Mouse (Mus musculus) thymus, adult 2 months (tissue): ENCODE data around the gene Cpne9. TPM values are rescaled to one million over a fixed set of nuclear protein-coding genes. Genes with fewer than 3 reads are reported as not detected.
A peak's percentile ranks its signal among the peaks of the same experiment; 100 is the strongest.

Experiments used
- DNase-seq: peaks from one replicate; pipeline ENCODE4 v3.0.0; 2021
- H3K27ac ChIP-seq: fragments of 200-500 bp; 2 replicates; pipeline ENCODE4 v1.5.1; 2012; ENCODE audit warnings: low read length, control low read depth; ENCODE audit not compliant: control insufficient read depth, insufficient read depth
- H3K27me3 ChIP-seq: fragments of 200-500 bp; 2 replicates; pipeline ENCODE4 v1.6.1; 2012; ENCODE audit warnings: mild to moderate bottlenecking, low read length, moderate library complexity, mixed read lengths; ENCODE audit not compliant: control insufficient read depth, insufficient read depth
- H3K36me3 ChIP-seq: fragments of 200-500 bp; 2 replicates; pipeline ENCODE4 v1.6.1; 2012; ENCODE audit warnings: mild to moderate bottlenecking, low read length, moderate library complexity; ENCODE audit not compliant: control insufficient read depth, insufficient read depth
- H3K4me1 ChIP-seq: fragments of 200-500 bp; replicated peaks from 2 replicates; pipeline ENCODE4 v1.6.1; 2012; ENCODE audit warnings: low read length; ENCODE audit not compliant: control insufficient read depth, insufficient read depth
- H3K4me3 ChIP-seq: fragments of 200-500 bp; 2 replicates; pipeline ENCODE4 v1.5.1; 2012; ENCODE audit warnings: mild to moderate bottlenecking, low read length, control low read depth, moderate library complexity; ENCODE audit not compliant: control insufficient read depth, insufficient read depth
- CTCF ChIP-seq: fragments of 200-500 bp; IDR thresholded peaks from 2 replicates; pipeline ENCODE4 v1.5.1; 2012; ENCODE audit warnings: mild to moderate bottlenecking, control low read depth, low read length, moderate library complexity, borderline replicate concordance; ENCODE audit not compliant: control insufficient read depth, poor library complexity, insufficient read depth; ENCODE audit errors: extremely low read depth
- POLR2A ChIP-seq: fragments of 200-500 bp; IDR thresholded peaks from 2 replicates; pipeline ENCODE4 v1.6.1; 2012; ENCODE audit warnings: mild to moderate bottlenecking, low read length, control low read depth, moderate library complexity; ENCODE audit not compliant: control insufficient read depth, poor library complexity, insufficient read depth; ENCODE audit errors: extremely low read depth
- WGBS: fragments of 180-500 bp; shearing (Covaris S2); methylation state at CpG from one replicate; pipeline ENCODE4 v1.1.7; 2018; 5-methylcytosine and 5-hydroxymethylcytosine counted together
- polyA plus RNA-seq: library from polyadenylated mRNA; depleted of rRNA; stranded (reverse); fragments of >200 nt; gene quantifications from 2 replicates; pipeline ENCODE4 v1.2.3, GENCODE M21; 2012; rRNA removed

The Cpne9 gene
- polyA plus RNA-seq, result 0.65 and 1.5 TPM in 2 replicates

DNA sequence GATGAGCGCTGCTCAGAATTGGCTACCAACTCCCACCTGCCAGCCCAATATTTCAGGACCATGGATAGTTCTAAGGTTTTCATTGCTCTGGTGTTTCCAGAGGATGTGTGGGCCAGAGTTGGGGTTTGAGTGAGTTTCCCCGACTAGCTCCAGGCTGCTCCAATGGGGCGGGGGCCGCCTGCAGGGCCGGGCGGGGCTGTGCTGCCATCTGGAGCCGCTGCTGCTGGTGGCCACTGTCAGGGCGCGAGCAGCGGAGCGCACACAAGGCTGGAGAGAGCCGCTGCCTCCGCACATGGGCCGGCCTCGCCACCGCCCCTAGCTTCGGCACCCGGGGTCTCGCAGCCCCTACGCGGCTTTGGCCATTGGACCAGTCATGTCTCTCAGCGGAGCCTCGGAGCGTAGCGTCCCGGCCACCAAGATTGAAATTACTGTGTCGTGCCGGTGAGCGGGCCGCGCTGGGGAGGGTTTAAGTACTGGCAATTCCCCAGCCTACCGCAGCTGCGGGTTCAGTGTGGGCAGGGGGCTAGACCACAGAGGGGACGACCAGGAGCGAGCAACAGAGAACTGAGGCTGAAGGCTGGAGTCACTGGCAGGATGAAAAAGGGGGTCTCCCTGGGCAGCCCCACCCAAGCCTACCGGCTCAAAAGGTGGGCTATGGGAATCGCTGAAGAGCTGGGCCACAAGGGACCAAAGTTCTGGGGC lies at the start of gene Cpne9:
Gene Cpne9 (plus strand): TSS at position 207 of the 702 bp plus-strand sequence.
- no peak within 1 kb of the TSS for H3K27ac ChIP-seq
- WGBS, result 11% methylated on average over 37 of the region's 37 CpGs

DNA sequence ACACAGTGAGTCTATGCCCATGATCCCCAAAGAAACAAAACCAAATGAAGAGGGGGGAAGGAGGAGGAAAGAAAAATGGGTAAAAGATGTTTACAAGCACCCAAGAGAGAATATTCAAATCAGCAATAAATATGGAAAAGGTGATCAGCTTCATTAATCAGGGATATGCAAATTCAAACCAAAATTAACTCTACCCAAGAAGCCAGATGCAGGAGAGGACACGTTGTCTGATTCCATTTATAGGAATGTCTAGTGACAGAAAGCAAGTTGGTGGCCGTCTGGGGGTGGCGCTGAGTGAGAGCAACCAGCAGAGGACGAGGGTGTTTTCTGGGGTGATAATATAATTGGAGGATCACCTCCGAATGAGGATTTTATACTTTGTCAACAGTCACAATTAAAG lies 47.0 kb upstream of the Cpne9 start:
- Histone ChIP-seq H3K4me3 (no peak overlapping the region), H3K4me1 (peaks cover 6% of the 10 kb centered on the region), H3K36me3 (peaks cover 2% of the 10 kb centered on the region), H3K27ac (no peak overlapping the region), H3K27me3 (no peaks in the 10 kb centered on the region)
- WGBS, result 88% methylated on average over 5 of the region's 5 CpGs
- DNase-seq, result no peak
- no peak for TF ChIP-seq CTCF
- no peak for TF ChIP-seq POLR2A

More for the DNA sequence above, at the start of gene Cpne9:
- no peak for TF ChIP-seq POLR2A
- TF ChIP-seq CTCF, result 0 out of 2 replicates have a peak, but pooled peaks have one; percentile 16
- no peaks in the 10 kb centered on the region; the same call in 1 of the 2 replicates for H3K27me3 ChIP-seq
- no peaks in the 10 kb centered on the region for H3K4me1 ChIP-seq
- H3K36me3 ChIP-seq, result peaks cover 3% of the 10 kb centered on the region; the same call in 1 of the 2 replicates
- DNase-seq, result no peak
- no peak within 1 kb of the TSS for H3K4me3 ChIP-seq

- H3K27ac ChIP-seq, result peak within 1 kb of the TSS; percentile 32; the same call in 1 of the 2 replicates
- no peaks in the 10 kb centered on the region for H3K27me3 ChIP-seq
- TF ChIP-seq CTCF (peak; percentile 62), POLR2A (peak; percentile 78; the same call in 1 of the 2 replicates)
- H3K4me3 ChIP-seq, result peak within 1 kb of the TSS; percentile 94
- H3K4me1 ChIP-seq, result peaks cover 6% of the 10 kb centered on the region
- H3K36me3 ChIP-seq, result peaks cover 9% of the 10 kb centered on the region
- peak; percentile 100 for DNase-seq
- 1% methylated on average over 55 of the region's 55 CpGs for WGBS
These were observed 44.4 kb upstream of the Cpne9 start, which contains the start of gene Mtmr14 for GRCm38 (mm10) chr6:113237542-113238270. Gene Mtmr14, plus strand, starts transcription at chr6:113237843.

- no peak overlapping the region for H3K27ac ChIP-seq
- H3K27me3 ChIP-seq, result no peaks in the 10 kb centered on the region
- peaks cover 6% of the 10 kb centered on the region for H3K4me1 ChIP-seq
These were observed 43.7 kb upstream of the Cpne9 start for GRCm38 (mm10) chr6:113238442-113238841.

DNA sequence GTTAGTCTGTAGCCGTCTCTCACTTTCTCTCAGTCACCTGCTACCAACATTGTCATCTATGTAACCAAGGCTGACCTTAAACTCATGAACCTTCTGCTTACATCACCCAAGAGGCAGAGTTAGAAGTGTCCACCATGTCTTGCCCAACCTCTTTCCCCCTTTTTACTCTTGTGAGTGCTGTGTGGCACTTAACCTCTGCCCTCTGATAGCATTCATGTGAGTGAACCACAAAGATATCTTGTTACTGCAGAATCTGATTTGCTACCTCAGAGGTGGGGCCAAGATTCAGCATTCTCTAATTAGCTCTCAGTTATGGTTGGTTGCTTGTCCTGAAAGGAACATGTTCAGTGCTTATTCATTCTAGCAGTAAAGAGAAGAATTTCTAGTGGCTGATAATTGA lies 39.4 kb upstream of the Cpne9 start:
- DNase-seq, result no peak
- no peak for TF ChIP-seq POLR2A
- TF ChIP-seq CTCF, result no peak
- 95% methylated on average over 1 of the region's 1 CpGs for WGBS
- no peaks in the 10 kb centered on the region for H3K27me3 ChIP-seq
- no peak overlapping the region for H3K27ac ChIP-seq
- H3K4me3 ChIP-seq, result no peak overlapping the region
- peaks cover 6% of the 10 kb centered on the region for H3K4me1 ChIP-seq
- H3K36me3 ChIP-seq, result peaks cover 23% of the 10 kb centered on the region

More at GRCm38 (mm10) chr6:113238442-113238841, 43.7 kb upstream of the Cpne9 start:
- TF ChIP-seq POLR2A (no peak), CTCF (no peak)
- 2% methylated on average over 6 of the region's 6 CpGs for WGBS
- peak; percentile 15 for DNase-seq
- Histone ChIP-seq H3K4me3 (peak overlapping the region; percentile 94), H3K36me3 (peaks cover 9% of the 10 kb centered on the region)

DNA sequence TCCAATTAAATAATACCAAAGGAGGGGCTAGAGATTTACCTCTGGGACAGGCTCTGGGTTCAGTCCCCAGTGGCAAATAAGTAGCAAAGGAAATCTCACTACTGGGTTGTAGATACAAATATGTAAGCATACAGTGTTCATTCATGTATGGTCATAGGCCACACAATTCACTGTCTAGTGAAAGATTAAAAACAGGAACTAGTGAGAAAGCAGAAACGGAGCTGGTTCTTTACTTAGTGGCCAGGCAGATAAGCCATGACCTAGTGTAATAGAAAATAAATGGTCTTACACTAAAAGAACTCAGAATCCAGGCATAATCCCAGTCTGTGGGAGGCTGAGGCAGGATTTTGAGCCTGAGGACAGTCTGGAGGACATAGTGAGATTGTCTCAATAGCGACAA lies 36.5 kb upstream of the Cpne9 start:
- H3K4me1 ChIP-seq, result no peaks in the 10 kb centered on the region
- H3K36me3 ChIP-seq, result peaks cover 33% of the 10 kb centered on the region
- 67% methylated on average over 2 of the region's 2 CpGs for WGBS
- H3K4me3 ChIP-seq, result no peak overlapping the region
- DNase-seq, result no peak
- TF ChIP-seq CTCF (no peak), POLR2A (no peak)
- no peak overlapping the region for H3K27ac ChIP-seq
- no peaks in the 10 kb centered on the region for H3K27me3 ChIP-seq
